Mouse (Mus musculus): Measurements from ENCODE around the gene Kbtbd8. TPM values are rescaled to one million over a fixed set of nuclear protein-coding genes. Genes with fewer than 3 reads are reported as not detected.
A peak's percentile ranks its signal among the peaks of the same experiment; 100 is the strongest.

The Kbtbd8 gene
- polyA plus RNA-seq, 1 experiment from 2014 or later = 4.2 TPM

DNA sequence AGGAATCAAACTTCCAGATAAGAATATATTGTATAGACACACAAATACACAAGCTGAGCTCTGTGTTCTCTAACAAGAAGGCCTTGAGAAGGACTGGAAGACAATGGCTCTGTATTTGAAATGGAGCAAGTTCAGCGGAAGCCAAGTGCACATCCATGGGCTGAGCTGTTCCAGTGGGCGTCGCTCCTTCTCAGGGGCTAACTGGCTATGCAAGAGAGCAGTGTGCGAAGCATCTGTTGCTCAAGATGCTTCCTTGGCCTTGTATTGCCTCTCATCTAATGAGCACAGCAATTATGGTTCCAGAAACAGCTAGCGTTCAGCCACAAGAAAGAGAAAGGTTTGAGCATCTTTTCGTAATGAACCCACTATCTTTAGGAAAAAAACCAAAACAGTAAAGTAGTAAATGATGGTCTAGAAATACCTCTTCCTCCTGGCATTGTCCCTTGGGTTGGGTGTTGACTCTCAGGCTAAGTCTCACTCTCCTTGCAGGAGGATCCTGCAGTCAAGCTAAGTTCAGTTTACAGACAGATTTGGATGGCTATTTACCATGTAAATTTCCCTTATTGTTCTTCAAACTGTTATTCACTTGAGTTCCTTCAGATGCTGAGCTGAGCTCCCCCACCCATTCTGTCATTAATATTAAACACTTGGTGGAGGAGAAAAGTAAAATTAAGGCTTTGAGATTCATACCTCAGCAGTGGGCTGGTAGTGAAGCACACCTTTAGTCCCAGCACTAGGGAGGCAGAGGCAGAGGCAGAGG, 7.2 kb upstream of the Kbtbd8 start:
- no peak overlapping the region for H3K9ac ChIP-seq (ENCODE audit: low read depth, low read length)
- H3K4me1 ChIP-seq (ENCODE audit: control insufficient read depth, insufficient read depth, low read length) = no peaks in the 10 kb centered on the region
- no peak overlapping the region for H3K27ac ChIP-seq (ENCODE audit: low read depth, low read length)
- 90% methylated on average over 6 of the region's 6 CpGs for WGBS
- no peak overlapping the region for H3K4me3 ChIP-seq (ENCODE audit: low read length)
- ATAC-seq (ENCODE audit: low FRiP score, low TSS enrichment) = no peak
- no peak overlapping the region for H3K4me2 ChIP-seq (replicated peaks; ENCODE audit: low read depth, low read length)
- H3K27me3 ChIP-seq (ENCODE audit: control insufficient read depth, insufficient read depth, low read length) = no peaks in the 10 kb centered on the region
- H3K9me3 ChIP-seq (ENCODE audit: control insufficient read depth, low read length) = no peaks in the 10 kb centered on the region
- H3K36me3 ChIP-seq (ENCODE audit: control insufficient read depth, insufficient read depth, low read length) = no peaks in the 10 kb centered on the region

DNA sequence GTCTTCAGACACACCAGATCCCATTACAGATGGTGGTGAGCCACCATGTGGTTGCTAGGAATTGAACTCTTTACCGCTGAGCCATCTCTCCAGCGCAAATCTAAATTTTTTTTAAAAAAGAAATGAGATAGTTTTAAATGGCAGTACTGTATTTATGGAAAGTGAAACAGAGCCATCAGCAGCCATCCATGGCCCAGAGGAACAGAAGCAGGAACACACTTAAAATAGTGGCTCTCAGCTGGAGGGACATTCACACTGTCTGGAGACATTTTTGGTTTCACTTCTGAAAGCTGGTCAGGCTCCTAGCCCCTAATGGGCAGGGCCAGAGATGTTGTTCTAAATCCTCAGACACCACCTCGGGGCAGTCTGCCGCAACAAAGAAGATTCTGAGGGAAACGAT, 5.0 kb upstream of the Kbtbd8 start:
- Histone ChIP-seq H3K9ac (ENCODE audit: low read depth, low read length) (no peak overlapping the region), H3K36me3 (ENCODE audit: control insufficient read depth, insufficient read depth, low read length) (no peaks in the 10 kb centered on the region), H3K4me1 (ENCODE audit: control insufficient read depth, insufficient read depth, low read length) (peaks cover under 1% of the 10 kb centered on the region; the same call in 1 of the 2 replicates), H3K9me3 (ENCODE audit: control insufficient read depth, low read length) (no peaks in the 10 kb centered on the region), H3K4me3 (ENCODE audit: low read length) (no peak overlapping the region), H3K27ac (ENCODE audit: low read depth, low read length) (no peak overlapping the region), H3K27me3 (ENCODE audit: control insufficient read depth, insufficient read depth, low read length) (no peaks in the 10 kb centered on the region), H3K4me2 (replicated peaks; ENCODE audit: low read depth, low read length) (no peak overlapping the region)
- no peak for ATAC-seq (ENCODE audit: low FRiP score, low TSS enrichment)
- 72% methylated on average over 5 of the region's 5 CpGs for WGBS

DNA sequence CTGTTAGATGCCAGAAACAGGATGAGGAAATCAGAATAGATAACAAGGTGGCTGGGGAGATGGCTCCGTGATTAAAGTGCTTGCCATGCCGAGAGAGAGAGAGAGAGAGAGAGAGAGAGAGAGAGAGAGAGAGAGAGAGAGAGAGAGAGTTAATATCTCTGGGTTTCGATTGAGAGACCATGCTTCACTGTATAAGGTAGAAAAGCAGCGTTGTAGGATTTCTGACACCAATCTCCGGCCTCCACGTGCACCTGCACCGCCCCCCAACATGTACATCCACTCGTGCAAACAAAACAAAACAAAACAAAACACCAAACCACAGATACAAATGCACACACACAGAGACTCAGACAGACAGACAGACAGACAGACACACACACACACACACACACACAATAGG, 527 bp upstream of the Kbtbd8 start:
- H3K4me1 ChIP-seq (ENCODE audit: control insufficient read depth, insufficient read depth, low read length) = peaks cover 5% of the 10 kb centered on the region; the same call in 1 of the 2 replicates
- no peaks in the 10 kb centered on the region for H3K36me3 ChIP-seq (ENCODE audit: control insufficient read depth, insufficient read depth, low read length)
- H3K4me2 ChIP-seq (replicated peaks; ENCODE audit: low read depth, low read length) = no peak overlapping the region
- H3K9ac ChIP-seq (ENCODE audit: low read depth, low read length) = no peak overlapping the region
- no peak overlapping the region for H3K4me3 ChIP-seq (ENCODE audit: low read length)
- H3K9me3 ChIP-seq (ENCODE audit: control insufficient read depth, low read length) = no peaks in the 10 kb centered on the region
- ATAC-seq (ENCODE audit: low FRiP score, low TSS enrichment) = no peak
- 72% methylated on average over 8 of the region's 8 CpGs for WGBS
- H3K27ac ChIP-seq (ENCODE audit: low read depth, low read length) = no peak overlapping the region
- H3K27me3 ChIP-seq (ENCODE audit: control insufficient read depth, insufficient read depth, low read length) = no peaks in the 10 kb centered on the region

DNA sequence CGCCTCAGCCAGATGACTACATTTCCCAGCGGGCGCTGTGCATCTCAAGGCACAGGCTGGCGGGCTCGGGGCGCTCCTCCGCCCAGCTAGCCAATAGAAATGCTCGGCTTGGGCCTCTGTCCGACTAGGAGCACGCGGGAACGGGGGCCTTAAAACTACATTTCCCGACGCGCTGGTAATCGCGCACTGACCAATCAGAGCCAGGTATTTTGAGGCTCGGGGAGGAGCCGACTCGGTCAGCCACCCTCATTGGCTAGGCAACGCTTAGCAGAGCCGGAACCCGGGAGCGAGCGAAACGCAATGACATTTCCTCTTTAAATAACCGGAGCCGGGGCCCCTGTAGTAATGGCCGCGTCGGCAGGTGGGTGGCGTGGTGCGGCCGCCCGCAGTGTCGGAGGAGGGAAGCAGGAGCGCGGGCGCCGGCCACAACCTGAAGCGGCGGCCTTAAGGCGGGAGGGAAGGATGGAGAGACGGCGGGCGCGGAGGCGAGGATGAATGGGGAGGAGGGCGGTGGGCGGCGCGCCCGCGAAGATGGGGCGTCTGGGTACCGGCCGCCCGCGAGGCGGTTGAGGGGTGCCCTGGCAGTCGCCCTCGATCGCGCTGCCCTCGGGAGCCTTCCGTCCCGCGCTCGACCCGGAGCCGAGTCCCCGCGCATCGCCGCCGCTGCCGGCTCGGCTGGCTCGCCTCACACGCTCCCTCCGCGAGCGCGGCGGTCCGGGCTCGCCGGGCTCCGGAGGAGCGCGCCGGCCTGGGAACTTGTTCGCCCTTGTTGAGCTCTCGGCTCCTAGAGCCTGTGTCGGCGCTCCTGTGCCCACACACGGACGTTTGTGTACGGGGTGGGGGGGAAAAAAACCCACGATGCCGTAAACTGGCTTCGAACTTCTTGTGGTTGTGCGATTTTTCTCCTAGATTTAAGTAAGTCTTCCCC, 838 bp downstream of the Kbtbd8 start:
- WGBS = under 1% methylated on average over 81 of the region's 103 CpGs
- Histone ChIP-seq H3K27ac (ENCODE audit: low read depth, low read length) (peak overlapping the region; percentile 24; the same call in 1 of the 2 replicates), H3K9me3 (ENCODE audit: control insufficient read depth, low read length) (no peaks in the 10 kb centered on the region), H3K9ac (ENCODE audit: low read depth, low read length) (peak overlapping the region; percentile 72), H3K27me3 (ENCODE audit: control insufficient read depth, insufficient read depth, low read length) (no peaks in the 10 kb centered on the region), H3K4me1 (ENCODE audit: control insufficient read depth, insufficient read depth, low read length) (peaks cover 5% of the 10 kb centered on the region; the same call in 1 of the 2 replicates), H3K4me2 (replicated peaks; ENCODE audit: low read depth, low read length) (peak overlapping the region; percentile 71), H3K4me3 (ENCODE audit: low read length) (peak overlapping the region; percentile 90), H3K36me3 (ENCODE audit: control insufficient read depth, insufficient read depth, low read length) (peaks cover 4% of the 10 kb centered on the region; the same call in 1 of the 2 replicates)
- ATAC-seq (ENCODE audit: low FRiP score, low TSS enrichment) = peak; percentile 100

GRCm38 (mm10) chr6:95119389-95119788, 2.3 kb downstream of the Kbtbd8 start:
- Histone ChIP-seq H3K27me3 (ENCODE audit: control insufficient read depth, insufficient read depth, low read length) (no peaks in the 10 kb centered on the region), H3K27ac (ENCODE audit: low read depth, low read length) (no peak overlapping the region), H3K9me3 (ENCODE audit: control insufficient read depth, low read length) (no peaks in the 10 kb centered on the region), H3K4me1 (ENCODE audit: control insufficient read depth, insufficient read depth, low read length) (peaks cover 5% of the 10 kb centered on the region; the same call in 1 of the 2 replicates), H3K4me2 (replicated peaks; ENCODE audit: low read depth, low read length) (no peak overlapping the region), H3K36me3 (ENCODE audit: control insufficient read depth, insufficient read depth, low read length) (peaks cover 4% of the 10 kb centered on the region; the same call in 1 of the 2 replicates), H3K4me3 (ENCODE audit: low read length) (no peak overlapping the region), H3K9ac (ENCODE audit: low read depth, low read length) (no peak overlapping the region)
- no peak for ATAC-seq (ENCODE audit: low FRiP score, low TSS enrichment)
- WGBS = 86% methylated on average over 3 of the region's 3 CpGs

DNA sequence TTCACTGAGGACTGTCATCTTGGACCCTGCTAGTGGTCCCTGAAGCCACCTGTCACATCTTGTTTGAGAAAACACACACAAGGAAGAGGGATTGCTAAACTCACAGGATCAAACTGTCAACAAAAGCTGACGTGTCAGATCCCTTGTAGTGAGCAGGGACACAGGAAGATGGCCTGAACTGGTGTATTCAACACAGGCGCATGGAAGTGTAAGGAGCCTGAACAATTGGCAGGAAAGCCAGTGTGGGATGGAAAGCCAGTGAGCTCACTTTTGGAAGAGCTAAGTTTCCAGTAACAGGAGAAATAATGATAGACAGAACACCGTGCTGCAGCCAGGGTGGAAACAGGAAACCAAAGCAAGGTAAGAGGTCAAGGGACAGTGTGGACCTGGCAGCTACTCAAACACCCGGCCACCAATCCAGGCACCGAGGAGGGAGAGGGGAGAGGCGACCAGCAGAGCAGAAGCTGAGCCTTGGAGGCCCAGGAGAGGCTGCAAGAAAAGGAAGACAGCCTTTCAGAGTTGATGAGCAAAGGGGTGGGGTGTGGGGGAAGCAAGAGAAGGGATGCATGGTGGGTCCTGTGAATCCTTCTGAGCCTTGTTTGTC, 33.0 kb downstream of the Kbtbd8 start:
- no peak for ATAC-seq (ENCODE audit: low FRiP score, low TSS enrichment)
- Histone ChIP-seq H3K36me3 (ENCODE audit: control insufficient read depth, insufficient read depth, low read length) (no peaks in the 10 kb centered on the region), H3K27ac (ENCODE audit: low read depth, low read length) (no peak overlapping the region), H3K27me3 (ENCODE audit: control insufficient read depth, insufficient read depth, low read length) (no peaks in the 10 kb centered on the region), H3K9ac (ENCODE audit: low read depth, low read length) (no peak overlapping the region), H3K4me2 (replicated peaks; ENCODE audit: low read depth, low read length) (no peak overlapping the region), H3K4me3 (ENCODE audit: low read length) (no peak overlapping the region), H3K9me3 (ENCODE audit: control insufficient read depth, low read length) (no peaks in the 10 kb centered on the region), H3K4me1 (ENCODE audit: control insufficient read depth, insufficient read depth, low read length) (no peaks in the 10 kb centered on the region)
- 26% methylated on average over 6 of the region's 6 CpGs for WGBS

GRCm38 (mm10) chr6:95150885-95151284, 33.8 kb downstream of the Kbtbd8 start:
- no peak overlapping the region for H3K4me3 ChIP-seq (ENCODE audit: low read length)
- no peaks in the 10 kb centered on the region for H3K4me1 ChIP-seq (ENCODE audit: control insufficient read depth, insufficient read depth, low read length)
- H3K9me3 ChIP-seq (ENCODE audit: control insufficient read depth, low read length) = no peaks in the 10 kb centered on the region
- ATAC-seq (ENCODE audit: low FRiP score, low TSS enrichment) = no peak
- H3K27ac ChIP-seq (ENCODE audit: low read depth, low read length) = no peak overlapping the region
- no peaks in the 10 kb centered on the region for H3K27me3 ChIP-seq (ENCODE audit: control insufficient read depth, insufficient read depth, low read length)
- no peaks in the 10 kb centered on the region for H3K36me3 ChIP-seq (ENCODE audit: control insufficient read depth, insufficient read depth, low read length)
- 93% methylated on average over 4 of the region's 4 CpGs for WGBS
- H3K4me2 ChIP-seq (replicated peaks; ENCODE audit: low read depth, low read length) = no peak overlapping the region
- H3K9ac ChIP-seq (ENCODE audit: low read depth, low read length) = no peak overlapping the region

DNA sequence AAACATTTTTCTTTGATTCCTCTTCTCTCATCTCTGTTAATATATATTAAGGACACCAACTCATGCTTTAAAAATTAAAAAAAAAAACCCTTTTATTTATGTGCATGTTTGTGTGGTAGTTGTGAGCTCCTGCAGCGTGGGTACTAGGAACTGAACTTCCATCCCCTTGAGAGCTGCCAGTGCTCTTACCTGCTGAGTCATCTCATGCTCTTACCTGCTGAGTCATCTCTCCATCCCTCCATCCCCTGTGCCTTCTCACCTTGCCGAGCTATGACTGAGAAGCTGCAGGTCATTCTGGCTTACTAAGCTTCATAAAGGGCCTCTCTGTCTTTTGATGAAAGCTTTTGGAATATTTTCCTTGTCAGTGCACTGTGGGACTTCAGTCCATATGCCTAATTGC, 34.5 kb downstream of the Kbtbd8 start:
- H3K9me3 ChIP-seq (ENCODE audit: control insufficient read depth, low read length) = peaks cover 3% of the 10 kb centered on the region; the same call in 1 of the 2 replicates
- 77% methylated on average over 2 of the region's 2 CpGs for WGBS
- H3K4me1 ChIP-seq (ENCODE audit: control insufficient read depth, insufficient read depth, low read length) = no peaks in the 10 kb centered on the region
- H3K27me3 ChIP-seq (ENCODE audit: control insufficient read depth, insufficient read depth, low read length) = no peaks in the 10 kb centered on the region
- H3K4me3 ChIP-seq (ENCODE audit: low read length) = no peak overlapping the region
- H3K9ac ChIP-seq (ENCODE audit: low read depth, low read length) = no peak overlapping the region
- no peak overlapping the region for H3K4me2 ChIP-seq (replicated peaks; ENCODE audit: low read depth, low read length)
- no peak for ATAC-seq (ENCODE audit: low FRiP score, low TSS enrichment)
- H3K36me3 ChIP-seq (ENCODE audit: control insufficient read depth, insufficient read depth, low read length) = no peaks in the 10 kb centered on the region
- no peak overlapping the region for H3K27ac ChIP-seq (ENCODE audit: low read depth, low read length)
